Mouse (Mus musculus): ENCODE data around the gene Eln. TPM values are rescaled to one million over a fixed set of nuclear protein-coding genes. Genes with fewer than 3 reads are reported as not detected.

Eln gene
- polyA plus RNA-seq (2015; fragmentation: Nextera tagmentation; extraction: Ambion mirVana), result 72.4 and 81.9 TPM in 2 replicates

GRCm38 (mm10) chr5:134746890-134747511, at the start of gene Eln:
Gene Eln, minus strand, starts transcription at chr5:134747323.
- Histone ChIP-seq H3K4me1 (replicated peaks; ENCODE audit: control insufficient read depth, insufficient read depth, low read length) (no peaks in the 10 kb centered on the region; the same call in 1 of the 2 replicates), H3K36me3 (ENCODE audit: control insufficient read depth, insufficient read depth) (no peaks in the 10 kb centered on the region), H3K4me2 (replicated peaks; ENCODE audit: low read depth) (peak within 1 kb of the TSS; percentile 67), H3K9ac (ENCODE audit: low read depth, low read length) (peak within 1 kb of the TSS; percentile 22; the same call in 1 of the 2 replicates), H3K4me3 (ENCODE audit: low read depth, low read length) (peak within 1 kb of the TSS; percentile 39), H3K27me3 (replicated peaks; ENCODE audit: control insufficient read depth, insufficient read depth, low read length) (0 out of 2 replicates have a peak, but pooled peaks cover 3% of the 10 kb centered on the region), H3K27ac (ENCODE audit: low read depth, low read length) (peak within 1 kb of the TSS; percentile 21; the same call in 1 of the 2 replicates), H3K9me3 (ENCODE audit: control insufficient read depth) (no peaks in the 10 kb centered on the region)
- ATAC-seq, result peak; percentile 15; the same call in 1 of the 2 replicates
- 3% methylated on average over 20 of the region's 28 CpGs for WGBS
- TF ChIP-seq CTCF (IDR thresholded peaks at IDR 0.05; ENCODE audit: low read depth), result no peak

- H3K4me1 ChIP-seq (replicated peaks; ENCODE audit: control insufficient read depth, insufficient read depth, low read length), result no peaks in the 10 kb centered on the region
- H3K27me3 ChIP-seq (replicated peaks; ENCODE audit: control insufficient read depth, insufficient read depth, low read length), result no peaks in the 10 kb centered on the region
- H3K4me2 ChIP-seq (replicated peaks; ENCODE audit: low read depth), result no peak overlapping the region
- H3K4me3 ChIP-seq (ENCODE audit: low read depth, low read length), result no peak overlapping the region
- no peaks in the 10 kb centered on the region for H3K9me3 ChIP-seq (ENCODE audit: control insufficient read depth)
- H3K36me3 ChIP-seq (ENCODE audit: control insufficient read depth, insufficient read depth), result no peaks in the 10 kb centered on the region
- no peak for TF ChIP-seq CTCF (IDR thresholded peaks at IDR 0.05; ENCODE audit: low read depth)
- H3K9ac ChIP-seq (ENCODE audit: low read depth, low read length), result no peak overlapping the region
- 61% methylated on average over 15 of the region's 15 CpGs for WGBS
- no peak for ATAC-seq
- H3K27ac ChIP-seq (ENCODE audit: low read depth, low read length), result no peak overlapping the region
These were observed 43.2 kb upstream of the Eln start for GRCm38 (mm10) chr5:134790080-134790995.

DNA sequence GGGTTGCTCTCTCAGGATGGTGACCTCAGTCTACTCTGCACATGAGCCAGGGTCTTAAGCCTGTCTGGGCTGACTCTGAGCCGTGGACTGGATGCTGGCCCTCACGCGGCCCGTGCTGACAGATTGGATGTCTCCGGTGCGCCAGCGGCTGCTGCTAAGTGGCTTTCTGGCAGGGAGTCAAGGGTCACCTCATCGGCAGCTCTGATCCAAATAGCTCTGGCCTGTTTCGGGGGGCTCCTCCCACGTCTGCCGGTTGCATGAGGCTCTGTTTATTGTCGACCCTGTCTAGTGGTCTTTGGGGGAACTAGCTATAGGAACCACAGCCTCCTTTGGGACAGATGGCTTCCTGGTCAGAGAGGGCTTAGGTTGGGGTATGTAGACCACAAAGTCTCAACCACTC, 41.1 kb upstream of the Eln start:
- WGBS, result 34% methylated on average over 12 of the region's 12 CpGs
- H3K36me3 ChIP-seq (ENCODE audit: control insufficient read depth, insufficient read depth), result no peaks in the 10 kb centered on the region
- no peaks in the 10 kb centered on the region for H3K27me3 ChIP-seq (replicated peaks; ENCODE audit: control insufficient read depth, insufficient read depth, low read length)
- H3K9me3 ChIP-seq (ENCODE audit: control insufficient read depth), result no peaks in the 10 kb centered on the region
- no peaks in the 10 kb centered on the region for H3K4me1 ChIP-seq (replicated peaks; ENCODE audit: control insufficient read depth, insufficient read depth, low read length)
- H3K9ac ChIP-seq (ENCODE audit: low read depth, low read length), result no peak overlapping the region
- H3K4me2 ChIP-seq (replicated peaks; ENCODE audit: low read depth), result no peak overlapping the region
- TF ChIP-seq CTCF (IDR thresholded peaks at IDR 0.05; ENCODE audit: low read depth), result no peak
- no peak overlapping the region for H3K27ac ChIP-seq (ENCODE audit: low read depth, low read length)
- no peak overlapping the region for H3K4me3 ChIP-seq (ENCODE audit: low read depth, low read length)
- ATAC-seq, result no peak

GRCm38 (mm10) chr5:134785691-134786371, 38.7 kb upstream of the Eln start:
- no peaks in the 10 kb centered on the region for H3K9me3 ChIP-seq (ENCODE audit: control insufficient read depth)
- H3K4me1 ChIP-seq (replicated peaks; ENCODE audit: control insufficient read depth, insufficient read depth, low read length), result no peaks in the 10 kb centered on the region
- H3K4me3 ChIP-seq (ENCODE audit: low read depth, low read length), result no peak overlapping the region
- no peak overlapping the region for H3K4me2 ChIP-seq (replicated peaks; ENCODE audit: low read depth)
- H3K9ac ChIP-seq (ENCODE audit: low read depth, low read length), result no peak overlapping the region
- 61% methylated on average over 25 of the region's 25 CpGs for WGBS
- H3K27ac ChIP-seq (ENCODE audit: low read depth, low read length), result no peak overlapping the region; the same call in 1 of the 2 replicates
- no peaks in the 10 kb centered on the region for H3K27me3 ChIP-seq (replicated peaks; ENCODE audit: control insufficient read depth, insufficient read depth, low read length)
- TF ChIP-seq CTCF (IDR thresholded peaks at IDR 0.05; ENCODE audit: low read depth), result no peak
- H3K36me3 ChIP-seq (ENCODE audit: control insufficient read depth, insufficient read depth), result no peaks in the 10 kb centered on the region
- ATAC-seq, result no peak

GRCm38 (mm10) chr5:134783794-134784193, 36.7 kb upstream of the Eln start:
- H3K27me3 ChIP-seq (replicated peaks; ENCODE audit: control insufficient read depth, insufficient read depth, low read length), result no peaks in the 10 kb centered on the region
- 82% methylated on average over 2 of the region's 2 CpGs for WGBS
- no peak overlapping the region for H3K9ac ChIP-seq (ENCODE audit: low read depth, low read length)
- no peaks in the 10 kb centered on the region for H3K4me1 ChIP-seq (replicated peaks; ENCODE audit: control insufficient read depth, insufficient read depth, low read length)
- no peak overlapping the region for H3K4me3 ChIP-seq (ENCODE audit: low read depth, low read length)
- H3K27ac ChIP-seq (ENCODE audit: low read depth, low read length), result no peak overlapping the region
- no peak for TF ChIP-seq CTCF (IDR thresholded peaks at IDR 0.05; ENCODE audit: low read depth)
- H3K36me3 ChIP-seq (ENCODE audit: control insufficient read depth, insufficient read depth), result no peaks in the 10 kb centered on the region
- no peak for ATAC-seq
- H3K9me3 ChIP-seq (ENCODE audit: control insufficient read depth), result no peaks in the 10 kb centered on the region
- H3K4me2 ChIP-seq (replicated peaks; ENCODE audit: low read depth), result no peak overlapping the region

DNA sequence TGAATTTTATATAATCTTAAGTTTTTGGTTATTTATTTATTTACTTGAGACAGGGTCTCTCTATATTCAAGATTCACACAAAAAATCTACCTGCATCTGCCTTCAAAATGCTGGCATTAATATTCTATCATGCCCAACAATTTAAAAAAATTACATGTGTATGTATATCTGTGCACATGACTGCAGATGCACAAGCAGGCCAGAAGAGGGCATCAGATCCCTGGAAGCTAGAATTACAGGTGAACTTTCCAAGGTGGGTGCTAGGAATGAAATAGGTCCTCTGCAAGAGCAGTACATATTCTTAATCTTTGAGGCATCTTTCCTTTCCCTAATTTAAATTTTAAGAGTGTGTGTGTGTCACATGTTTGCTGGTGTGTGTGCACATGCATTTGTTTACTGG, 33.8 kb upstream of the Eln start:
- H3K27ac ChIP-seq (ENCODE audit: low read depth, low read length), result no peak overlapping the region
- peak; percentile 57 for TF ChIP-seq CTCF (IDR thresholded peaks at IDR 0.05; ENCODE audit: low read depth)
- no peak overlapping the region for H3K9ac ChIP-seq (ENCODE audit: low read depth, low read length)
- no peaks in the 10 kb centered on the region for H3K36me3 ChIP-seq (ENCODE audit: control insufficient read depth, insufficient read depth)
- ATAC-seq, result no peak
- H3K4me2 ChIP-seq (replicated peaks; ENCODE audit: low read depth), result no peak overlapping the region
- H3K27me3 ChIP-seq (replicated peaks; ENCODE audit: control insufficient read depth, insufficient read depth, low read length), result no peaks in the 10 kb centered on the region
- no peaks in the 10 kb centered on the region for H3K4me1 ChIP-seq (replicated peaks; ENCODE audit: control insufficient read depth, insufficient read depth, low read length)
- no peak overlapping the region for H3K4me3 ChIP-seq (ENCODE audit: low read depth, low read length)
- no peaks in the 10 kb centered on the region for H3K9me3 ChIP-seq (ENCODE audit: control insufficient read depth)

Measured in intestine, postnatal 0 days (tissue).